Comparison of ENCODE assay signal across 29 mouse cellular contexts in the genomic region with DNA sequence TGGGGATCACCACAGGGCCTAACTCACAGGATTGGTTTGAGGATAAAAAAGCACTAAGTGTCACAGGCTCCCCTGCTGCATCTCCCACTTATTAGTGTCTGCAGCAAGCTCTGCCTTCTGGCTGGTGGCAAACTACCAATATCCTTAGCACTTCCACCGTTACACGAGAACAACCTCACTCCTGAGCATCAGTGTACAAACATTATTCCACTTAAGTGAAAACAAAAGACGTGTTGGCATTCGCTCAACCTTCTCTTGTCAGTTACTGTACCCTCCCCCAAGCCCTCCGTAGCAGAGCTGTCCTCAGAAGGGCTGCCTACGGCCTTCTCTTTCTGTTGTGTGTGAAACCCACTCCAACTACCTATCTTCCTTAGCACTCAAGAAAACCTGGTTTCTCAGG.
DNase-seq lines count a peak whose midpoint lies in the region; ATAC-seq and TF ChIP-seq lines count a peak whose summit lies in the region.
"Had no signal": no experiment of that assay in that cellular context is flagged by ENCODE, and none has a peak within 500 bp of the region (broad histone marks: within the 10 kb centered on the region; RNA-seq: fewer than 3 reads in every experiment).

No protein-coding gene starts in this region.

- H3K4me1 ChIP-seq in forebrain, embryonic 13.5 days: peaks cover 6% of the 10 kb centered on the region; the same call in 1 of the 2 replicates
- peaks cover 2% of the 10 kb centered on the region; the same call in 1 of the 2 replicates for H3K4me1 ChIP-seq in forebrain, embryonic 16.5 days (replicated peaks; ENCODE audit: control insufficient read depth, insufficient read depth, low read length)
- no peaks in the 10 kb centered on the region for H3K4me1 ChIP-seq in hindbrain, embryonic 14.5 days (replicated peaks; ENCODE audit: control insufficient read depth, insufficient read depth, low read length)
- H3K4me1 ChIP-seq in hindbrain, embryonic 11.5 days (replicated peaks; ENCODE audit: control insufficient read depth, insufficient read depth, low read length): no peaks in the 10 kb centered on the region
- H3K4me1 ChIP-seq in embryonic fibroblast, embryonic 13.5 days (ENCODE audit: control insufficient read depth, insufficient read depth, low read length): peaks cover 9% of the 10 kb centered on the region
- H3K4me1 ChIP-seq: embryonic facial prominence, embryonic 12.5 days; embryonic facial prominence, embryonic 15.5 days; heart, embryonic 15.5 days; hindbrain, embryonic 10.5 days; hindbrain, embryonic 15.5 days had no signal

- no peak overlapping the region for H3K27ac ChIP-seq in forebrain, embryonic 13.5 days
- H3K27ac ChIP-seq in forebrain, embryonic 16.5 days (ENCODE audit: low read length): no peak overlapping the region
- no peak overlapping the region for H3K27ac ChIP-seq in hindbrain, embryonic 14.5 days
- H3K27ac ChIP-seq in hindbrain, embryonic 11.5 days (ENCODE audit: low read depth, low read length): no peak overlapping the region
- H3K27ac ChIP-seq in embryonic fibroblast, embryonic 13.5 days (ENCODE audit: insufficient read depth, low read length): peak overlapping the region; percentile 7; the same call in 1 of the 2 replicates
- H3K27ac ChIP-seq: embryonic facial prominence, embryonic 12.5 days; embryonic facial prominence, embryonic 15.5 days; forebrain, embryonic 15.5 days; heart, adult 2 months; heart, embryonic 15.5 days; hindbrain, embryonic 10.5 days; hindbrain, embryonic 15.5 days had no signal

- no peak overlapping the region for H3K4me3 ChIP-seq in forebrain, embryonic 13.5 days
- H3K4me3 ChIP-seq in forebrain, embryonic 16.5 days (replicated peaks; ENCODE audit: low read length): no peak overlapping the region
- H3K4me3 ChIP-seq in hindbrain, embryonic 14.5 days (replicated peaks; ENCODE audit: low read length): no peak overlapping the region
- H3K4me3 ChIP-seq in hindbrain, embryonic 11.5 days (ENCODE audit: low read depth, low read length): no peak overlapping the region
- H3K4me3 ChIP-seq in embryonic fibroblast, embryonic 13.5 days (ENCODE audit: insufficient read depth, low read length): no peak overlapping the region
- H3K4me3 ChIP-seq: embryonic facial prominence, embryonic 12.5 days; embryonic facial prominence, embryonic 15.5 days; erythroblast, embryonic 14.5 days; forebrain, embryonic 15.5 days; heart, adult 2 months; heart, embryonic 12.5 days; heart, embryonic 15.5 days; hindbrain, embryonic 10.5 days; hindbrain, embryonic 15.5 days had no signal

- no peaks in the 10 kb centered on the region for H3K9me3 ChIP-seq in forebrain, embryonic 13.5 days (replicated peaks)
- no peaks in the 10 kb centered on the region for H3K9me3 ChIP-seq in forebrain, embryonic 16.5 days (ENCODE audit: control insufficient read depth, low read length)
- no peaks in the 10 kb centered on the region for H3K9me3 ChIP-seq in hindbrain, embryonic 14.5 days (ENCODE audit: control insufficient read depth, low read length)
- no peaks in the 10 kb centered on the region for H3K9me3 ChIP-seq in hindbrain, embryonic 11.5 days (ENCODE audit: control insufficient read depth, low read length)
- H3K9me3 ChIP-seq: embryonic facial prominence, embryonic 12.5 days; embryonic facial prominence, embryonic 15.5 days; forebrain, embryonic 15.5 days; heart, embryonic 12.5 days; heart, embryonic 15.5 days; hindbrain, embryonic 10.5 days; hindbrain, embryonic 15.5 days had no signal

- 48% methylated on average over 6 of the region's 6 CpGs for WGBS in forebrain, embryonic 13.5 days
- WGBS in forebrain, embryonic 16.5 days: 40% methylated on average over 6 of the region's 6 CpGs
- 72% methylated on average over 6 of the region's 6 CpGs for WGBS in hindbrain, embryonic 14.5 days
- 88% methylated on average over 6 of the region's 6 CpGs for WGBS in hindbrain, embryonic 11.5 days

- no peak for TF ChIP-seq POLR2A in embryonic fibroblast, embryonic 13.5 days (IDR thresholded peaks at IDR 0.05; ENCODE audit: low read depth, low read length)

- H3K4me2 ChIP-seq in forebrain, embryonic 13.5 days: no peak overlapping the region
- no peak overlapping the region for H3K4me2 ChIP-seq in forebrain, embryonic 16.5 days (ENCODE audit: low read length)
- H3K4me2 ChIP-seq in hindbrain, embryonic 14.5 days (replicated peaks): no peak overlapping the region
- H3K4me2 ChIP-seq in hindbrain, embryonic 11.5 days (replicated peaks; ENCODE audit: low read depth, low read length): no peak overlapping the region
- H3K4me2 ChIP-seq: embryonic facial prominence, embryonic 12.5 days; embryonic facial prominence, embryonic 15.5 days; forebrain, embryonic 15.5 days; heart, embryonic 12.5 days; heart, embryonic 15.5 days; hindbrain, embryonic 15.5 days had no signal

- no peaks in the 10 kb centered on the region for H3K27me3 ChIP-seq in forebrain, embryonic 13.5 days
- H3K27me3 ChIP-seq in forebrain, embryonic 16.5 days (replicated peaks; ENCODE audit: control insufficient read depth, insufficient read depth, low read length): no peaks in the 10 kb centered on the region
- no peaks in the 10 kb centered on the region for H3K27me3 ChIP-seq in hindbrain, embryonic 14.5 days (ENCODE audit: control insufficient read depth, insufficient read depth, low read length)
- no peaks in the 10 kb centered on the region for H3K27me3 ChIP-seq in hindbrain, embryonic 11.5 days (ENCODE audit: control insufficient read depth, insufficient read depth, low read length)
- H3K27me3 ChIP-seq: CH12.LX; embryonic facial prominence, embryonic 12.5 days; embryonic facial prominence, embryonic 15.5 days; forebrain, embryonic 15.5 days; heart, embryonic 12.5 days; heart, embryonic 15.5 days; hindbrain, embryonic 15.5 days had no signal

- 0 out of 2 replicates have a peak, but pooled peaks have one; percentile 24 for ATAC-seq in forebrain, embryonic 13.5 days
- ATAC-seq in forebrain, embryonic 16.5 days: no peak
- ATAC-seq in hindbrain, embryonic 14.5 days (ENCODE audit: low FRiP score): 0 out of 2 replicates have a peak, but pooled peaks have one; percentile 31
- ATAC-seq in hindbrain, embryonic 11.5 days (ENCODE audit: low FRiP score): no peak
- ATAC-seq: activated CD4-positive, CD25-positive, alpha-beta regulatory T cell, adult 4 months; forebrain, embryonic 15.5 days; intestine, postnatal 0 days had no signal

- TF ChIP-seq CTCF in embryonic fibroblast, embryonic 13.5 days (IDR thresholded peaks at IDR 0.05; ENCODE audit: borderline replicate concordance, insufficient read depth, low read length): no peak

- no peaks in the 10 kb centered on the region for H3K36me3 ChIP-seq in forebrain, embryonic 13.5 days (ENCODE audit: poor library complexity, severe bottlenecking)
- no peaks in the 10 kb centered on the region for H3K36me3 ChIP-seq in forebrain, embryonic 16.5 days (ENCODE audit: control insufficient read depth, insufficient read depth)
- H3K36me3 ChIP-seq in hindbrain, embryonic 14.5 days (replicated peaks; ENCODE audit: control insufficient read depth, insufficient read depth): no peaks in the 10 kb centered on the region
- no peaks in the 10 kb centered on the region for H3K36me3 ChIP-seq in hindbrain, embryonic 11.5 days (ENCODE audit: control insufficient read depth, insufficient read depth, low read length)
- H3K36me3 ChIP-seq: embryonic facial prominence, embryonic 15.5 days; forebrain, embryonic 15.5 days; heart, embryonic 15.5 days; hindbrain, embryonic 15.5 days had no signal

- DNase-seq in hindbrain, embryonic 14.5 days (ENCODE audit: low spot score): no peak
- no peak for DNase-seq in hindbrain, embryonic 11.5 days (ENCODE audit: low spot score)
- DNase-seq in cerebellum, postnatal 4 days (ENCODE audit: low spot score in 2 of 2): no peak
- DNase-seq in heart, adult 8-10 months (ENCODE audit: low spot score): no peak
- DNase-seq: adrenal gland, adult 8-10 months; adrenal gland, postnatal 25 days; B cell, adult 2 months; cerebellum, adult 18-20 months; cerebellum, adult 9-10 months; cerebellum, postnatal 14 days; gastrocnemius, postnatal 25 days; heart, adult 2 months; heart, postnatal 10 days; heart, postnatal 36 days; kidney, adult 2 months had no signal

- H3K9ac ChIP-seq in forebrain, embryonic 13.5 days: no peak overlapping the region
- H3K9ac ChIP-seq in forebrain, embryonic 16.5 days (replicated peaks; ENCODE audit: low read depth, low read length): no peak overlapping the region
- no peak overlapping the region for H3K9ac ChIP-seq in hindbrain, embryonic 14.5 days
- H3K9ac ChIP-seq in hindbrain, embryonic 11.5 days (ENCODE audit: low read depth, low read length): no peak overlapping the region
- H3K9ac ChIP-seq: embryonic facial prominence, embryonic 12.5 days; embryonic facial prominence, embryonic 15.5 days; forebrain, embryonic 15.5 days; heart, embryonic 12.5 days; heart, embryonic 15.5 days; hindbrain, embryonic 15.5 days had no signal

Comparison
In these comparisons a context has a peak if more than half of its experiments do, and no peak if none do; other contexts are left out.
1. ATAC-seq: peak in forebrain, embryonic 13.5 days (single experiment) and hindbrain, embryonic 14.5 days (single experiment); none in forebrain, embryonic 16.5 days (single experiment) and hindbrain, embryonic 11.5 days (single experiment).